Mouse (Mus musculus): ENCODE measurements at regions not wholly inside any gene's neighbourhood (a gene's known extent, or its start where the extent isn't known, plus 50 kb on each side); places are given as distances from the start of the nearest gene placed in this dataset.

DNA sequence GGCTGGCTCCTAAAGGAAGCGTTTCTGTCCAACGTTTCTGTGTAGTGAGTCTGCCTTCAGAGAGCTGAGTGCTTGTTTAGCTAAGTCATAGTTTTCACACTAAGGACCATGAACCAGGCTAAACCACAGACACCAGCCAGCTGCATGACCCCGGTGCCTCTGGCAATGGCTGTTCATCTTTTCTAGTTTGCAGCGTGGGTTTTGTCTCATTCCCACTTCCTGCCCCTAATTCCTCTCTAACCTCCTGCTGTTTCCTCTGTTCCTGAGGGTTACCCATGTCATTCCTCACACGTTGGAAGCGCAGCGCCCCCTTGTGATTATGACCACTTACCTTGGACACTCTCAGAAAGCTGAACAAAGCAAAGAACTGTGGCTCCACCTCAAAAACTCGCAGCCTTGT is 560.1 kb upstream of the Gm19410 start:
- H3K9me3 ChIP-seq (replicated peaks; ENCODE audit: control insufficient read depth, low read length): no peaks in the 10 kb centered on the region
- H3K4me2 ChIP-seq (ENCODE audit: low read depth, low read length): peak overlapping the region; percentile 50
- H3K36me3 ChIP-seq (ENCODE audit: control insufficient read depth, insufficient read depth, low read length): no peaks in the 10 kb centered on the region
- H3K27ac ChIP-seq (ENCODE audit: low read length): peak overlapping the region; percentile 53; the same call in 1 of the 2 replicates
- WGBS: 12% methylated on average over 8 of the region's 8 CpGs
- ATAC-seq (ENCODE audit: insufficient read depth, low FRiP score): 0 out of 2 replicates have a peak, but pooled peaks have one; percentile 36
- peaks cover 29% of the 10 kb centered on the region for H3K4me1 ChIP-seq (ENCODE audit: control insufficient read depth, insufficient read depth, low read length)
- no peaks in the 10 kb centered on the region for H3K27me3 ChIP-seq (ENCODE audit: control insufficient read depth, insufficient read depth, low read length)
- 0 out of 2 replicates have a peak overlapping the region, but pooled peaks have one; percentile 20 for H3K4me3 ChIP-seq (replicated peaks; ENCODE audit: low read length)
- peak overlapping the region; percentile 37; the same call in 1 of the 2 replicates for H3K9ac ChIP-seq (ENCODE audit: low read length)

DNA sequence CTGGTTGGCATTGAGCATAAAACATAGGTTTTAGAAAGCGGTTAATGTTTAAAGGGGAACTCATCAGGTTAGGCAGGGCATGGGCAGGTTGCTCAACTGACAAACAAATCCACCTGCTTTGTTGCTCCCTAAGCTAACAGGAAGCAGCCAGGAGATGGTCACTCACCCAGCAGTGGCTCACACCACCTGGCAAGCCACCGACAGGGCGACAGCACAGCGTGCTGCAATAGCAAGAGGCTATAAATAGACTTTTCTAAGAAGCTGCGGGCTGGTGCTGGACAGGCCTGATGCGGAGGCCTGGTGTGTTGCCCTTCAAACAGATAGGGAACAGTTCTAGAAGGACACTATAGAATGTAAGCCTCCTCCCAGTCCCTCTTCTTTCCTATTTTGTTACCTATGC is 559.3 kb upstream of the Gm19410 start:
- Histone ChIP-seq H3K27me3 (ENCODE audit: control insufficient read depth, insufficient read depth, low read length) (no peaks in the 10 kb centered on the region), H3K9ac (ENCODE audit: low read length) (no peak overlapping the region), H3K36me3 (ENCODE audit: control insufficient read depth, insufficient read depth, low read length) (no peaks in the 10 kb centered on the region), H3K4me3 (replicated peaks; ENCODE audit: low read length) (no peak overlapping the region), H3K9me3 (replicated peaks; ENCODE audit: control insufficient read depth, low read length) (no peaks in the 10 kb centered on the region), H3K4me1 (ENCODE audit: control insufficient read depth, insufficient read depth, low read length) (peaks cover 22% of the 10 kb centered on the region), H3K4me2 (ENCODE audit: low read depth, low read length) (peak overlapping the region; percentile 50; the same call in 1 of the 2 replicates), H3K27ac (ENCODE audit: low read length) (0 out of 2 replicates have a peak overlapping the region, but pooled peaks have one; percentile 53)
- WGBS: 37% methylated on average over 6 of the region's 6 CpGs
- ATAC-seq (ENCODE audit: insufficient read depth, low FRiP score): peak; percentile 23; the same call in 1 of the 2 replicates

DNA sequence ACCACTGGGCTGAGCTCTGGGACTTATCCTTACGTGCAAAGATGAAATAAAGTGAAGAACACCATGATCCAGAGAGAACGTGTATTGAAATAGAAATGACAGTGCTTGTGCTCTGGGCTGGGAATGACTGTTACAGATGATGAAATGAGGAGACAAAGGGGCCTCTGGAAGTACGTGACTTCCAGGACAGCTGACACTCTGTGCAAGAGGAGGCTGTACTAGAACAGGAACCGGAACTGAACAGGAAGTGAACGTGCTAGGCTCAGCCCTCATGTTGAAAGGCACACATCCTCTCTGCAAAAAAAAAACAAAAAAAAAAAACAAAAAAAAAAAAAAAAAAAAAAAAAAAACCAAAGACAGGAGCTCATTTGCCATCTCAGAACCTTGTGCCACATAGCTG is 557.2 kb upstream of the Gm19410 start:
- no peak overlapping the region for H3K4me2 ChIP-seq (ENCODE audit: low read depth, low read length)
- no peak for ATAC-seq (ENCODE audit: insufficient read depth, low FRiP score)
- H3K36me3 ChIP-seq (ENCODE audit: control insufficient read depth, insufficient read depth, low read length): no peaks in the 10 kb centered on the region
- H3K27ac ChIP-seq (ENCODE audit: low read length): no peak overlapping the region
- H3K4me3 ChIP-seq (replicated peaks; ENCODE audit: low read length): no peak overlapping the region
- H3K9me3 ChIP-seq (replicated peaks; ENCODE audit: control insufficient read depth, low read length): no peaks in the 10 kb centered on the region
- H3K27me3 ChIP-seq (ENCODE audit: control insufficient read depth, insufficient read depth, low read length): no peaks in the 10 kb centered on the region
- H3K9ac ChIP-seq (ENCODE audit: low read length): no peak overlapping the region
- WGBS: 71% methylated on average over 5 of the region's 5 CpGs
- H3K4me1 ChIP-seq (ENCODE audit: control insufficient read depth, insufficient read depth, low read length): peaks cover 19% of the 10 kb centered on the region

DNA sequence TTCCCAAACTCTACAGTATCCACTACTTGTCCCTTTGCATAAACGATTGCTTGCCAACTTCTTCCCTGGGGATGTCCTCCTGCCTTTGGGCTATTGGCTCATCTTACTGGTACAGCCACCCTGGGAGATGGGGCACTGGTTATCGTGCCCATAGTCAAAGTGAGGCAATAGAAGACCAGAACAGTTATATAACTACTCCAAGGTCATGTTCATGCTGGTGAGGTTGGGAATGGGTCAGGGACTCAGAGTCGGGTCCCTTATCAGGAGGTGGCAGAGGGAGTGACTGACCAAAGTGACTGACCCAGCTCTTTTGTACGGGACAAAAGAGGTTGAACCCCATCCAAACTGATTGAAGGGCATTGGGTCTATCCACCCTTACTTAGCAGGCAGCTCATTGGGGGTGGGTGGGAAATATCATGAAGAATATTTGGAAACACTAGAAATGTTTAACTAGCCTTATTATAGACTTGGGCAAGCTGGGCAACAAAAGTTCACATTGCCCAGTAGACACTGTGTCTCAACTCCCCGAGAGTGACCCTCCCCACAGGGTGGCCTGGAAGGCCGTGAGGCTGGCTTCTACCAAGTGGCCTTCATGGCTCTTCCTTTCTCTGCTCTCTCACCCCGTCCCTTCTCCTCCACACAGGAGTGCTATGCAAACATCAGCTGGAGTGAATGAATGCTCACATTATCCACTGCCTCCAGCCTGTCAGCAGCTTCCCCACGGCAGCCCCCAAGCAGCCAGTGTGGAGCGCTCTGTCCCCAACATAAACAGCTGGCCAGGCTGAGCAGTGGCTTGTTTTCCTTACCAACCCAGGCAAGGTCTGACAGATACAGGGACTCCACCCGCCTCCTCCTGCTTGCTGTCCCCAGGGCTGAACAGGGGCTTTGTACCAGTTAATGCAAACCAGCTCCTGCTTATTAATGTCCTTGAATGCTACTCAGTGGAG is 553.8 kb upstream of the Gm19410 start:
- Histone ChIP-seq H3K9me3 (replicated peaks; ENCODE audit: control insufficient read depth, low read length) (no peaks in the 10 kb centered on the region), H3K4me1 (ENCODE audit: control insufficient read depth, insufficient read depth, low read length) (0 out of 2 replicates have a peak, but pooled peaks cover 4% of the 10 kb centered on the region), H3K27ac (ENCODE audit: low read length) (no peak overlapping the region), H3K27me3 (ENCODE audit: control insufficient read depth, insufficient read depth, low read length) (no peaks in the 10 kb centered on the region), H3K9ac (ENCODE audit: low read length) (no peak overlapping the region), H3K36me3 (ENCODE audit: control insufficient read depth, insufficient read depth, low read length) (no peaks in the 10 kb centered on the region), H3K4me2 (ENCODE audit: low read depth, low read length) (no peak overlapping the region), H3K4me3 (replicated peaks; ENCODE audit: low read length) (no peak overlapping the region)
- ATAC-seq (ENCODE audit: insufficient read depth, low FRiP score): peak; percentile 66; the same call in 1 of the 2 replicates
- whole genome bisulfite sequencing: 56% methylated on average over 10 of the region's 10 CpGs

DNA sequence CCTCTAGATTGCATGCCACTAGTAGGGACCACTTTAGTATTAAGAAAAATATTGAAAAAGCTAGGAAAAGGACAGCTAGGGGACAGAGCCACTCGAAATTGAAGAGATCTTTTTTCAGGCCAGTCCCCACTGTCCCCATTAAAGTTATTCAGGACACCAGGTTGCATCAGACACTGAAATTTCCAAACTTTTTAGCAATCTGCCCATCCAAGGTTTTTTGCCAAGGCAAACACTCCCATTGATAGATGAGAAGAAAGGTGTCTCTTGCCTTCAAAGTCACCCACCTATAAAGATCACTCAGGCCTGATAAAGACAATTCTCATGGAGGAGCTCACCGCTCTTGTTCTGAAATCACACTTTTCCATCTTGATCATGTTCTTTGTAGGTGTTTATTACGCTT is 552.1 kb upstream of the Gm19410 start:
- ATAC-seq (ENCODE audit: insufficient read depth, low FRiP score): no peak
- H3K27me3 ChIP-seq (ENCODE audit: control insufficient read depth, insufficient read depth, low read length): no peaks in the 10 kb centered on the region
- 0 out of 2 replicates have a peak, but pooled peaks cover 4% of the 10 kb centered on the region for H3K4me1 ChIP-seq (ENCODE audit: control insufficient read depth, insufficient read depth, low read length)
- H3K4me2 ChIP-seq (ENCODE audit: low read depth, low read length): no peak overlapping the region
- H3K4me3 ChIP-seq (replicated peaks; ENCODE audit: low read length): no peak overlapping the region
- no peaks in the 10 kb centered on the region for H3K36me3 ChIP-seq (ENCODE audit: control insufficient read depth, insufficient read depth, low read length)
- no peaks in the 10 kb centered on the region for H3K9me3 ChIP-seq (replicated peaks; ENCODE audit: control insufficient read depth, low read length)
- no peak overlapping the region for H3K27ac ChIP-seq (ENCODE audit: low read length)
- H3K9ac ChIP-seq (ENCODE audit: low read length): no peak overlapping the region
- WGBS: 83% methylated on average over 3 of the region's 3 CpGs

DNA sequence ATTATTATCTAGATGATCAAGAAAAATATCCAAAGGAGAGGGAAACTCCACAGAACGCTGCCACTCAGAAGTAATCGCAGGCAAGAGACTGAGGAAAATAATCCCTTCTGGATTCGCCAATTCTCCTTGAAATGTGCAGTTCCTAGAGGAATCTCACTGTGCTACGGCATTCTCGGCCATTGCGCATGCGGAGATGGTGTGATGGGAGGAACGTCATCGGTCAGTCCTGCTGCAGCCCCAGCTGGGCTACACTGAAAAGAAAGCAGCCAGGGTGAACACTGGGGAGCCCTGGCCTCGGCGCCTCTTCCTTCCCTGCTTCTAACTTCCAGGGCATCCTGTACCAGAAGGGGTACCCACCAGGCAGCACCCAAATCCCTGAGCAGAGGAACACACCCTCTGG is 548.0 kb upstream of the Gm19410 start:
- no peak for ATAC-seq (ENCODE audit: insufficient read depth, low FRiP score)

DNA sequence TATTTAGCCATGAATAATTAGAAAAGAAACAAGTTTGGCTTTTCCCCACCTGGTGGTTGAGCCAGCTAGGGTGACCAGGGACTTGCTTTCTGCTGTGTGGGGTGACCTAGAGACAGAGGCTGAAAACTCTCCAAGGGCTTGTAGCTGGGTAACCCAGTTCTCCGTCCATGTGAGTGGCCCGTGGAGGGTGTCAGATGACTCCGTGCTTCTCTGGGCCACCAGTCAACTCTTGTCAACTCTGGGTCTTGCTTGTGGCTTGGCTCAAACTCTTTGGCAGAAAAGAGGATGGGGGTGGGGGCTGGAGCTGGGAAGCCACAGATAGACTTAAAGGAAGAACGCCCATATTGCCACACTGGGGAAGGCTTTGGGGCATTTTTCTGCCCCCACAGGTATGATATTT is 547.3 kb upstream of the Gm19410 start:
- WGBS: 73% methylated on average over 4 of the region's 4 CpGs
- Histone ChIP-seq H3K27me3 (ENCODE audit: control insufficient read depth, insufficient read depth, low read length) (no peaks in the 10 kb centered on the region), H3K27ac (ENCODE audit: low read length) (no peak overlapping the region), H3K4me1 (ENCODE audit: control insufficient read depth, insufficient read depth, low read length) (no peaks in the 10 kb centered on the region), H3K4me2 (ENCODE audit: low read depth, low read length) (no peak overlapping the region), H3K9me3 (replicated peaks; ENCODE audit: control insufficient read depth, low read length) (no peaks in the 10 kb centered on the region), H3K36me3 (ENCODE audit: control insufficient read depth, insufficient read depth, low read length) (no peaks in the 10 kb centered on the region), H3K9ac (ENCODE audit: low read length) (no peak overlapping the region), H3K4me3 (replicated peaks; ENCODE audit: low read length) (no peak overlapping the region)
- no peak for ATAC-seq (ENCODE audit: insufficient read depth, low FRiP score)

More for the DNA sequence above, 548.0 kb upstream of the Gm19410 start:
- H3K9me3 ChIP-seq (replicated peaks; ENCODE audit: control insufficient read depth, low read length): no peaks in the 10 kb centered on the region
- H3K9ac ChIP-seq (ENCODE audit: low read length): no peak overlapping the region
- H3K4me1 ChIP-seq (ENCODE audit: control insufficient read depth, insufficient read depth, low read length): no peaks in the 10 kb centered on the region
- H3K27ac ChIP-seq (ENCODE audit: low read length): no peak overlapping the region
- no peaks in the 10 kb centered on the region for H3K27me3 ChIP-seq (ENCODE audit: control insufficient read depth, insufficient read depth, low read length)
- no peak overlapping the region for H3K4me3 ChIP-seq (replicated peaks; ENCODE audit: low read length)
- no peak overlapping the region for H3K4me2 ChIP-seq (ENCODE audit: low read depth, low read length)
- 87% methylated on average over 11 of the region's 11 CpGs for WGBS
- H3K36me3 ChIP-seq (ENCODE audit: control insufficient read depth, insufficient read depth, low read length): no peaks in the 10 kb centered on the region

DNA sequence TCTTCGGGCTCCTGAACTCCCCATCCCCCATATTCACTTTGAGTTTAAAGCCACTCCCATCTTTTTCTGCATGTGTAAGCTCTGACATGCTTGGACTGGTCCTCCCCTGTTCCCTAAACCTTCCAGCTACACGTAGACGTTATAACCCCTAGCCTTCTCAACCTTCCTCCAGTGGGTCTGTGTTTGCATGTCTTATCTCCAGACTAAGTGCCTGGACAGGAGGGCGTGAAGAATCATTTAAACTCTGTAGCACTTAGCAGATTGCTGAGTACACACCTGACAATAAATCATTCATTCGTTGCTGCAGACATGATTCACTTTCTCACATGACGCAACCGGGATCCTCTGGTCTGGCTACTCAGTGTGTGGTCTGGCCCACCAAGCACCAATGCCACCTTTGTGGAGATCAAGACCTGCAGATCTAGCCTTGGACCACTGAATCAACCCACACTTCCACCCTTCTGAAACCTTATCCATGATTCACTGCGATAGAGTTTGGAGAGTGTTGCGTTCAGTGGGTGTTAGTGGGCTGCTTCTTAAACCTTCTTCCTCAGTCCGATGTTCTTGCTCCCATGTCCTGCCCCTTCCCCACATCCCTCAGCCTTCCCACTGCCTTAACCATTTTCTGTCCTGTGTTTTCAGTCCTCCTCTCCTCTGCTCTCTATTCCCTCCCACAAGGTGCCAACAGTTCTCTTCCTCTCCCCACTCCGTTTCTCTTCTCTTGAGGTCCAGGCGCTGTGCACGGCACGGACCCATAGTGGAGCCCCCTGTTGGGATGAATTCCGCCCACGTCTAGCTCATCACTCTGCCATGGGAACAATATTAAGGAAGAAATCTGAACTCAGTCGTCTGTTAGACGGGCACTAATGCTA is 541.3 kb upstream of the Gm19410 start:
- 49% methylated on average over 18 of the region's 18 CpGs for WGBS
- peak; percentile 96 for ATAC-seq (ENCODE audit: insufficient read depth, low FRiP score)
- peak overlapping the region; percentile 31; the same call in 1 of the 2 replicates for H3K4me2 ChIP-seq (ENCODE audit: low read depth, low read length)
- no peaks in the 10 kb centered on the region; the same call in 1 of the 2 replicates for H3K4me1 ChIP-seq (ENCODE audit: control insufficient read depth, insufficient read depth, low read length)
- no peaks in the 10 kb centered on the region for H3K27me3 ChIP-seq (ENCODE audit: control insufficient read depth, insufficient read depth, low read length)
- no peak overlapping the region for H3K4me3 ChIP-seq (replicated peaks; ENCODE audit: low read length)
- peak overlapping the region; percentile 81 for H3K27ac ChIP-seq (ENCODE audit: low read length)
- no peaks in the 10 kb centered on the region for H3K36me3 ChIP-seq (ENCODE audit: control insufficient read depth, insufficient read depth, low read length)
- H3K9ac ChIP-seq (ENCODE audit: low read length): no peak overlapping the region
- H3K9me3 ChIP-seq (replicated peaks; ENCODE audit: control insufficient read depth, low read length): no peaks in the 10 kb centered on the region

Measured in stomach, embryonic 16.5 days (tissue).